Mouse (Mus musculus) ES-Bruce4 (cell line): Measurements from ENCODE around the gene Nipal4. TPM values are rescaled to one million over a fixed set of nuclear protein-coding genes. Genes with fewer than 3 reads are reported as not detected.

Experiments used
- H3K27ac ChIP-seq: 2 replicates; pipeline ENCODE4 v1.5.1; 2012; ENCODE audit warnings: low read length, inconsistent platforms; ENCODE audit not compliant: insufficient read depth
- H3K27me3 ChIP-seq: 2 replicates; pipeline ENCODE4 v1.6.1; 2012; ENCODE audit warnings: mild to moderate bottlenecking, low read length, inconsistent platforms; ENCODE audit not compliant: control insufficient read depth, poor library complexity, insufficient read depth, severe bottlenecking
- H3K36me3 ChIP-seq: 2 replicates; pipeline ENCODE4 v1.6.1; 2012; ENCODE audit warnings: inconsistent platforms, mild to moderate bottlenecking, low read length, moderate library complexity; ENCODE audit not compliant: control insufficient read depth, poor library complexity, insufficient read depth, severe bottlenecking
- H3K4me1 ChIP-seq: one replicate; pipeline ENCODE4 v1.8.1; 2011; ENCODE audit warnings: low read length; ENCODE audit not compliant: control insufficient read depth, insufficient read depth
- H3K4me3 ChIP-seq: 2 replicates; pipeline ENCODE4 v1.5.1; 2011; ENCODE audit warnings: low read depth, mild to moderate bottlenecking, low read length
- H3K9ac ChIP-seq: 2 replicates; pipeline ENCODE4 v1.6.1; 2012; ENCODE audit warnings: low read depth, mild to moderate bottlenecking, inconsistent platforms; ENCODE audit not compliant: poor library complexity, severe bottlenecking
- H3K9me3 ChIP-seq: replicated peaks from 2 replicates; pipeline ENCODE4 v1.6.1; 2012; ENCODE audit warnings: mild to moderate bottlenecking, low read length, inconsistent platforms; ENCODE audit not compliant: control insufficient read depth, poor library complexity, insufficient read depth, severe bottlenecking
- CTCF ChIP-seq: IDR thresholded peaks from one replicate; pipeline ENCODE4 v1.8.1; 2011; ENCODE audit warnings: low read depth, low read length
- EP300 ChIP-seq: IDR thresholded peaks from 2 replicates; pipeline ENCODE4 v1.6.1; 2011; ENCODE audit warnings: low read depth, low read length; ENCODE audit not compliant: insufficient read depth
- POLR2A ChIP-seq: IDR thresholded peaks from one replicate; pipeline ENCODE4 v1.8.1; 2011; ENCODE audit warnings: low read length; ENCODE audit not compliant: insufficient read depth
- polyA plus RNA-seq: library from polyadenylated mRNA; stranded (reverse); fragments of >200 nt; gene quantifications from 2 replicates; pipeline ENCODE4 v1.2.4, GENCODE M21; 2011; ENCODE audit warnings: low read depth; ENCODE audit not compliant: missing spikeins, insufficient read depth, insufficient read length

Nipal4 gene
- polyA plus RNA-seq, 1 experiment: 4.1 TPM

DNA sequence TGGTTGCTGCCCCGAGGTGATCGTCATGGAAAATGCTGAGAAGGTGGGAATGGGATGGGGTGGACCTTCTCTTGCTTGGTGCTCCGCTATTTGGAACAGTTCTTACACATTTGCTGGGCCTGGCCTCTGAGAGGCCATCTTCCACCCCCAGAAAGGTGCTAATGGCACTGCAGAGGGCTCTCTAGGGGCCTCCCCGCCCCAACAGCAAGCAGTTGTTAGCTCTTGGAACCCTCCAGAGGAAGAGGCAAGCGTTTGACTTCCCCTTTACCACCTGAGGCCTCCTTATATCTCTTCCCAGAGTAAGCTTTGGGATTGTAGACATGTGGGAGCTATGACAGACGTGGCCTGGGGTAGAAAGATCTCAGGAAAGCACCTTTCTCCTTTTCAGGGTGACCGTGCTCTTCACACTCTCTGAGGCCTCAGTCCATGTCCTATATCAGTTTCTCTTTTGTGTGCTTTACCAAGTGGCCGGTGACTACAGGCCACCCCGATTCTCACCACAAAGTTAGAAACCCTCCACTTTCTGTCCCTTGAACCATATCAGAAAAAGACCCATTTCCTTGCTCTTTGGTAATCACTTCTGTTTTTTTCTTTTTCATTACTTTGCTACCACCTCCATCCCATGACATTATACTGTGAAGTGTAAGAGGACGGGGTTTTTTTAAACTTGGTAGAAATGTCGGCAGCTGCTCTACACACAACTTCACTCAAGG is 21.0 kb downstream of the Nipal4 start:
- Histone ChIP-seq H3K4me3 (no peak overlapping the region), H3K9me3 (no peaks in the 10 kb centered on the region), H3K36me3 (peaks cover 22% of the 10 kb centered on the region), H3K9ac (no peak overlapping the region), H3K27me3 (no peaks in the 10 kb centered on the region), H3K4me1 (no peaks in the 10 kb centered on the region), H3K27ac (no peak overlapping the region)
- TF ChIP-seq POLR2A (no peak), EP300 (no peak), CTCF (no peak)

DNA sequence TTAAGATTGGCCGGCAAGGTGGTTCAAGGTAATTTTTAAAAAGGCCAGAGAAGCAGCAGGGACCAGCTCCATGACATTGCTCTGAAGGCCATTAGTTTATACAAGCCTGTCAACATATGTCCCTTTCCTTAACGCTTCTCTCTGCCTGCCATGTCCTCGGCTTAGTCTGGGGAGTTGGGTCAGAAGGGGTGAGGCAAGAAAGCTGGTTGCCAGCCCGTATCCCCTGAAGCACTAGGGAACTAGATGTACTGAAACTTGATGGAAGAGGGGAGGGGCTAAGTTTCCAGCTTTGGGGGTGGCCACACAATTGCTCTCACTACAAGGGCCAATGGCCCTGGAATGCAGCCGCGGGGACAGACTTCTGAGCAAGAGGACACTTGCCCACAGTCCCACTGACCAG is 23.0 kb downstream of the Nipal4 start:
- Histone ChIP-seq H3K9me3 (no peaks in the 10 kb centered on the region), H3K27me3 (no peaks in the 10 kb centered on the region), H3K27ac (no peak overlapping the region), H3K4me3 (no peak overlapping the region), H3K4me1 (no peaks in the 10 kb centered on the region), H3K9ac (no peak overlapping the region), H3K36me3 (peaks cover 41% of the 10 kb centered on the region)
- TF ChIP-seq POLR2A: no peak
- no peak for TF ChIP-seq CTCF
- no peak for TF ChIP-seq EP300

GRCm38 (mm10) chr11:46134899-46135298 is 31.4 kb downstream of the Nipal4 start:
- Histone ChIP-seq H3K4me1 (no peaks in the 10 kb centered on the region), H3K27ac (no peak overlapping the region), H3K27me3 (no peaks in the 10 kb centered on the region), H3K4me3 (no peak overlapping the region), H3K9ac (no peak overlapping the region), H3K9me3 (no peaks in the 10 kb centered on the region), H3K36me3 (peaks cover 39% of the 10 kb centered on the region)
- TF ChIP-seq CTCF: no peak
- TF ChIP-seq POLR2A: no peak
- TF ChIP-seq EP300: no peak

DNA sequence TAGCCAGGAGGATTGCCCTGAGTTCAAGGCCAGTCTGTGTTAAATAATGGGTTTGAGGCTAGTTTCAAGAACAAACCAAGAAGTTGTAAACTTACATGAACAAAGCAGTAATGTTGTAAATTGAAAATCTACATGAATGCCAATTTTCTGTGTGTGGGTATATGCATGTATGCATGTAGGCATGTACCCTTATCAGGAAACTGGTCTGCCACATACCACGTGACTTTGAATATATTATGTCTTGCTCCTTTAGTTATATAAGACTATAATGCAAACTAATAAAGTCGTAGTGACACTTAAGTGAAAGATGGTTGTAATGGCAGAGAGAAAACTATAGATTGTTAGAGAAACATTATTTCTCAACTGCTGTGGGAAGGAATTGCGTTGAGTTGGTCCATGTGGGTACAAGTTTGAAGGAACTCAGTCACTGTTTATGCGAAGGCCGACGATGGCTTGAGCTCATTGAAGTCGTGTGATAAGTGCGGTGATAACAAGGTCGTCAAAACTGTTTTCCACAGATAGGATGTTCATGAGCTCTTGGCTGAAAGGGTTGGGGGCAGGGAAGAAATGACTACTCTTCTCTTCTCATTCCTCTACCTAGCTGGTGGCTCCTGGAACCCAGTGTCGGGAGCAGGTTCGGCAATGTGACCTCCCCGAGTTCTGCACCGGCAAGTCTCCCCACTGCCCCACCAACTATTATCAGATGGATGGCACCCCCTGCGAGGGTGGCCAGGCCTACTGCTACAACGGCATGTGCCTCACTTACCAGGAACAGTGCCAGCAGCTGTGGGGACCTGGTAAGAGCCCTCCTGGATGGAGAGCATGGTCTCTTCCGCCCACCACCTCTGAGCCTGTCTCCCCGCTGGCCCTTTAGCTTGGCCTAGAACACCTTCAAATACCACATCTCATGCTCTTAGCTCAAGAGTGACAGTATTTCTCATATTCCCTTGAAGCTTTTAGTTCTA is 35.0 kb downstream of the Nipal4 start:
- H3K9ac ChIP-seq: no peak overlapping the region

GRCm38 (mm10) chr11:46128548-46128945 is 37.8 kb downstream of the Nipal4 start:
- Histone ChIP-seq H3K9me3 (no peaks in the 10 kb centered on the region), H3K27me3 (no peaks in the 10 kb centered on the region), H3K27ac (no peak overlapping the region), H3K9ac (no peak overlapping the region), H3K4me1 (no peaks in the 10 kb centered on the region), H3K4me3 (no peak overlapping the region), H3K36me3 (peaks cover 19% of the 10 kb centered on the region)
- peak; percentile 74 for TF ChIP-seq CTCF
- no peak for TF ChIP-seq POLR2A

More for the DNA sequence above, 35.0 kb downstream of the Nipal4 start:
- TF ChIP-seq EP300 (no peak), POLR2A (no peak), CTCF (no peak)
- H3K36me3 ChIP-seq: peaks cover 21% of the 10 kb centered on the region
- H3K4me3 ChIP-seq: no peak overlapping the region
- no peaks in the 10 kb centered on the region for H3K4me1 ChIP-seq
- no peaks in the 10 kb centered on the region for H3K27me3 ChIP-seq
- no peaks in the 10 kb centered on the region for H3K9me3 ChIP-seq
- no peak overlapping the region for H3K27ac ChIP-seq
